Mouse (Mus musculus) monocyte, adult 5-6 weeks (primary cell): Measurements from ENCODE around the gene Ar. TPM values are rescaled to one million over a fixed set of nuclear protein-coding genes. Genes with fewer than 3 reads are reported as not detected.

ENCODE experiments used
- ATAC-seq: fragments of 153-309, 156-312 bp; replicated peaks from 2 replicates; pipeline ENCODE4 v1.8.0; 2017; ENCODE audit warnings: mild to moderate bottlenecking; ENCODE audit not compliant: low TSS enrichment, insufficient number of reproducible peaks, severe bottlenecking, poor library complexity, low FRiP score
- total RNA-seq: library from RNA; stranded (forward); fragments of 200-1000, 200-491, 200-594 nt; gene quantifications from 3 replicates; pipeline ENCODE4 v1.2.3, GENCODE M21; 2017

Ar gene
- total RNA-seq = 0.64 to 2.1 TPM (median 1.3 TPM) in 3 replicates

- no peak for ATAC-seq
Observed at GRCm38 (mm10) chrX:98148531-98149342, at the start of gene Ar. Ar (plus strand) TSS chrX:98148769.

- no peak for ATAC-seq
Observed at GRCm38 (mm10) chrX:98149724-98150392, 1.3 kb downstream of the Ar start.

GRCm38 (mm10) chrX:98150393-98151119 is 2.0 kb downstream of the Ar start:
- ATAC-seq = no peak

GRCm38 (mm10) chrX:98189759-98190158 is 41.2 kb downstream of the Ar start:
- ATAC-seq = no peak

GRCm38 (mm10) chrX:98205766-98206165 is 57.2 kb downstream of the Ar start:
- ATAC-seq = no peak

- ATAC-seq = no peak
Observed at GRCm38 (mm10) chrX:98207166-98207565, 58.6 kb downstream of the Ar start.

GRCm38 (mm10) chrX:98216103-98216502 is 67.5 kb downstream of the Ar start:
- ATAC-seq = no peak

GRCm38 (mm10) chrX:98239011-98239410 is 90.4 kb downstream of the Ar start:
- no peak for ATAC-seq

GRCm38 (mm10) chrX:98245108-98245507 is 96.5 kb downstream of the Ar start:
- no peak for ATAC-seq

GRCm38 (mm10) chrX:98248363-98248762 is 99.8 kb downstream of the Ar start:
- ATAC-seq = no peak

GRCm38 (mm10) chrX:98259620-98260019 is 111.1 kb downstream of the Ar start:
- ATAC-seq = no peak

GRCm38 (mm10) chrX:98265755-98266154 is 117.2 kb downstream of the Ar start:
- no peak for ATAC-seq

GRCm38 (mm10) chrX:98271361-98271760 is 122.8 kb downstream of the Ar start:
- no peak for ATAC-seq

- no peak for ATAC-seq
Observed at GRCm38 (mm10) chrX:98291763-98292162, 143.2 kb downstream of the Ar start.

GRCm38 (mm10) chrX:98300685-98301084 is 152.1 kb downstream of the Ar start:
- ATAC-seq = no peak

GRCm38 (mm10) chrX:98301924-98302323 is 153.4 kb downstream of the Ar start:
- no peak for ATAC-seq

GRCm38 (mm10) chrX:98315961-98316360 is 167.4 kb downstream of the Ar start:
- ATAC-seq = no peak

GRCm38 (mm10) chrX:98317483-98317882 is 168.9 kb downstream of the Ar start:
- ATAC-seq = no peak

- no peak for ATAC-seq
Observed at GRCm38 (mm10) chrX:98323105-98323504, 174.5 kb downstream of the Ar start.
